Mouse (Mus musculus) limb, embryonic 11.5 days (tissue): Measurements from ENCODE around the gene Ccdc74a. TPM values are rescaled to one million over a fixed set of nuclear protein-coding genes. Genes with fewer than 3 reads are reported as not detected.

ENCODE experiments used
- ATAC-seq: fragments of 200-750 bp; cut with Nextera tagmentation; 2 replicates; pipeline ENCODE4 v1.8.0; 2017; ENCODE audit warnings: low read depth; ENCODE audit not compliant: insufficient number of reproducible peaks, low FRiP score, low TSS enrichment
- DNase-seq: peaks from one replicate; pipeline ENCODE4 v3.0.0-alpha.2; 2015; ENCODE audit warnings: low spot score
- H3K27ac ChIP-seq: fragments of 300-500 bp; sonication (generic); replicated peaks from 2 replicates; pipeline ENCODE4 v1.5.1; 2014; ENCODE audit warnings: low read depth, mild to moderate bottlenecking, low read length
- H3K27me3 ChIP-seq: fragments of 300-500 bp; sonication (generic); 2 replicates; pipeline ENCODE4 v1.6.1; 2014; ENCODE audit warnings: mild to moderate bottlenecking, low read length, mixed read lengths; ENCODE audit not compliant: control insufficient read depth, insufficient read depth
- H3K36me3 ChIP-seq: fragments of 300-500 bp; sonication (generic); 2 replicates; pipeline ENCODE4 v1.6.1; 2014; ENCODE audit warnings: mild to moderate bottlenecking, low read length, moderate library complexity, mixed read lengths; ENCODE audit not compliant: control insufficient read depth, insufficient read depth
- H3K4me1 ChIP-seq: fragments of 300-500 bp; sonication (generic); 2 replicates; pipeline ENCODE4 v1.6.1; 2014; ENCODE audit warnings: low read length, mixed read lengths; ENCODE audit not compliant: control insufficient read depth, insufficient read depth
- H3K4me2 ChIP-seq: fragments of 300-500 bp; sonication (generic); 2 replicates; pipeline ENCODE4 v1.6.1; 2014; ENCODE audit warnings: low read depth, mild to moderate bottlenecking, moderate library complexity; ENCODE audit not compliant: severe bottlenecking
- H3K4me3 ChIP-seq: fragments of 300-500 bp; sonication (generic); 2 replicates; pipeline ENCODE4 v1.5.1; 2014; ENCODE audit warnings: low read depth, low read length
- H3K9ac ChIP-seq: fragments of 300-500 bp; sonication (generic); 2 replicates; pipeline ENCODE4 v1.6.1; 2014; ENCODE audit warnings: mild to moderate bottlenecking, low read length
- H3K9me3 ChIP-seq: fragments of 300-500 bp; sonication (generic); 2 replicates; pipeline ENCODE4 v1.6.1; 2016; ENCODE audit warnings: low read length; ENCODE audit not compliant: control insufficient read depth
- WGBS: fragments of 180-500 bp; shearing (Covaris S2); extraction: QIAGEN DNeasy Blood & Tissue Kit; methylation state at CpG from one replicate; pipeline ENCODE4 v1.1.7; 2014; 5-methylcytosine and 5-hydroxymethylcytosine counted together
- polyA plus RNA-seq: library from polyadenylated mRNA; unstranded; fragments of >200 nt; fragmentation: Nextera tagmentation; extraction: Ambion mirVana; gene quantifications from 2 replicates; pipeline ENCODE4 v1.2.1, GENCODE M21; 2014

The Ccdc74a gene
- polyA plus RNA-seq, 1 experiment from 2014 or later: 5.7 TPM

- Histone ChIP-seq H3K36me3 (peaks cover 16% of the 10 kb centered on the region), H3K9ac (no peak overlapping the region), H3K27ac (no peak overlapping the region), H3K4me3 (no peak overlapping the region), H3K9me3 (no peaks in the 10 kb centered on the region), H3K4me2 (no peak overlapping the region), H3K27me3 (no peaks in the 10 kb centered on the region), H3K4me1 (peaks cover 5% of the 10 kb centered on the region; the same call in 1 of the 2 replicates)
- DNase-seq (no peak), ATAC-seq (no peak)
- 89% methylated on average over 10 of the region's 10 CpGs for WGBS
These were observed 1.5 kb downstream of the Ccdc74a start for GRCm38 (mm10) chr16:17647566-17648340.

- 84% methylated on average over 16 of the region's 16 CpGs for WGBS
- H3K36me3 ChIP-seq: peaks cover 22% of the 10 kb centered on the region
- no peak overlapping the region for H3K27ac ChIP-seq
- no peak overlapping the region for H3K9ac ChIP-seq
- H3K9me3 ChIP-seq: no peaks in the 10 kb centered on the region
- DNase-seq (no peak), ATAC-seq (no peak)
- H3K4me1 ChIP-seq: peaks cover 5% of the 10 kb centered on the region; the same call in 1 of the 2 replicates
- H3K4me2 ChIP-seq: no peak overlapping the region
- H3K27me3 ChIP-seq: no peaks in the 10 kb centered on the region
- H3K4me3 ChIP-seq: no peak overlapping the region
These were observed 3.8 kb downstream of the Ccdc74a start for GRCm38 (mm10) chr16:17649925-17650605.

GRCm38 (mm10) chr16:17650711-17651110 is 4.4 kb downstream of the Ccdc74a start:
- no peak overlapping the region for H3K9ac ChIP-seq
- no peaks in the 10 kb centered on the region for H3K27me3 ChIP-seq
- 91% methylated on average over 1 of the region's 1 CpGs for WGBS
- peaks cover 5% of the 10 kb centered on the region; the same call in 1 of the 2 replicates for H3K4me1 ChIP-seq
- H3K9me3 ChIP-seq: no peaks in the 10 kb centered on the region
- ATAC-seq (no peak), DNase-seq (no peak)
- no peak overlapping the region for H3K4me2 ChIP-seq
- no peak overlapping the region for H3K4me3 ChIP-seq
- no peak overlapping the region for H3K27ac ChIP-seq
- peaks cover 25% of the 10 kb centered on the region for H3K36me3 ChIP-seq

- DNase-seq (no peak), ATAC-seq (no peak)
- Histone ChIP-seq H3K36me3 (peaks cover 28% of the 10 kb centered on the region), H3K4me1 (no peaks in the 10 kb centered on the region), H3K27ac (no peak overlapping the region), H3K4me2 (no peak overlapping the region), H3K9me3 (no peaks in the 10 kb centered on the region), H3K4me3 (no peak overlapping the region), H3K9ac (no peak overlapping the region), H3K27me3 (no peaks in the 10 kb centered on the region)
- 93% methylated on average over 4 of the region's 4 CpGs for WGBS
These were observed 6.3 kb downstream of the Ccdc74a start for GRCm38 (mm10) chr16:17652607-17653006.

- Histone ChIP-seq H3K4me3 (no peak overlapping the region), H3K4me2 (no peak overlapping the region), H3K36me3 (peaks cover 28% of the 10 kb centered on the region), H3K9ac (no peak overlapping the region), H3K27me3 (no peaks in the 10 kb centered on the region), H3K9me3 (no peaks in the 10 kb centered on the region), H3K27ac (no peak overlapping the region), H3K4me1 (no peaks in the 10 kb centered on the region)
- DNase-seq (no peak), ATAC-seq (no peak)
- 96% methylated on average over 5 of the region's 5 CpGs for WGBS
These were observed 7.3 kb downstream of the Ccdc74a start for GRCm38 (mm10) chr16:17653601-17654000.

GRCm38 (mm10) chr16:17654188-17654795 is 8.0 kb downstream of the Ccdc74a start:
- no peak for ATAC-seq
- Histone ChIP-seq H3K36me3 (peaks cover 28% of the 10 kb centered on the region), H3K4me2 (no peak overlapping the region)

GRCm38 (mm10) chr16:17656212-17656871 is 10.1 kb downstream of the Ccdc74a start:
- no peak for DNase-seq
- H3K9ac ChIP-seq: no peak overlapping the region
- 92% methylated on average over 5 of the region's 5 CpGs for WGBS

More at GRCm38 (mm10) chr16:17654188-17654795, 8.0 kb downstream of the Ccdc74a start:
- no peak overlapping the region for H3K27ac ChIP-seq
- H3K4me1 ChIP-seq: no peaks in the 10 kb centered on the region
- H3K9ac ChIP-seq: no peak overlapping the region
- WGBS: 96% methylated on average over 4 of the region's 4 CpGs
- H3K9me3 ChIP-seq: no peaks in the 10 kb centered on the region
- H3K27me3 ChIP-seq: no peaks in the 10 kb centered on the region
- no peak overlapping the region for H3K4me3 ChIP-seq
- no peak for DNase-seq

GRCm38 (mm10) chr16:17665568-17665967 is 19.3 kb downstream of the Ccdc74a start:
- H3K9ac ChIP-seq: no peak overlapping the region
- peaks cover 6% of the 10 kb centered on the region; the same call in 1 of the 2 replicates for H3K36me3 ChIP-seq
- no peak for ATAC-seq
- no peaks in the 10 kb centered on the region for H3K9me3 ChIP-seq
- no peak for DNase-seq
- H3K27ac ChIP-seq: no peak overlapping the region
- no peaks in the 10 kb centered on the region for H3K27me3 ChIP-seq
- no peak overlapping the region for H3K4me2 ChIP-seq
- no peak overlapping the region for H3K4me3 ChIP-seq
- H3K4me1 ChIP-seq: no peaks in the 10 kb centered on the region

More at GRCm38 (mm10) chr16:17656212-17656871, 10.1 kb downstream of the Ccdc74a start:
- no peak overlapping the region for H3K4me3 ChIP-seq
- no peak for ATAC-seq
- H3K4me2 ChIP-seq: no peak overlapping the region
- H3K4me1 ChIP-seq: no peaks in the 10 kb centered on the region
- H3K36me3 ChIP-seq: peaks cover 21% of the 10 kb centered on the region
- no peaks in the 10 kb centered on the region for H3K9me3 ChIP-seq
- H3K27ac ChIP-seq: no peak overlapping the region
- no peaks in the 10 kb centered on the region for H3K27me3 ChIP-seq
